Mouse (Mus musculus): ENCODE measurements at regions not wholly inside any gene's neighbourhood (a gene's known extent, or its start where the extent isn't known, plus 50 kb on each side); places are given as distances from the start of the nearest gene placed in this dataset.
"Not testable (repeated sequence)": the region's sequence is repeated elsewhere in the genome, so short reads cannot be mapped to it uniquely, and the experiment has no call there.

DNA sequence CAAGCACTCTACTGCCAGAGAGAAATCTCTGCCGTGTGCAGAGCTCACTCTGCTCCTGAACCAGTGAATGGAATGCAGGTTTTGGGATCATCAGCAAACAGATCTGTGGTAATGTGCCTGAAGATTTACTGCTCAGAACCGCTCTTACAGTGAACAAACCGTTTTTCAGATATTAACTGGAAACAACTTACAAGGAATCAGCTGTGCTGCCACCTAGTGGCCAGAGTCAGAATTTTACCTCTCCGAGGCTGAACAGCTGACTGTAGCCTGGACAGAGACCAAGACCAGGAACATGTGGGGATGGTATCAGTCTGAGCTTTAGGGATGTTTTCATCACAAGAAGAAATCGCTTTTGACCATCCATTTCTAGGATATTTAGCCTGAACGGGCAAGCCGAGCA lies 65.3 kb downstream of the Gm15023 start:
- not testable (repeated sequence) for DNase-seq (ENCODE audit: low spot score)

DNA sequence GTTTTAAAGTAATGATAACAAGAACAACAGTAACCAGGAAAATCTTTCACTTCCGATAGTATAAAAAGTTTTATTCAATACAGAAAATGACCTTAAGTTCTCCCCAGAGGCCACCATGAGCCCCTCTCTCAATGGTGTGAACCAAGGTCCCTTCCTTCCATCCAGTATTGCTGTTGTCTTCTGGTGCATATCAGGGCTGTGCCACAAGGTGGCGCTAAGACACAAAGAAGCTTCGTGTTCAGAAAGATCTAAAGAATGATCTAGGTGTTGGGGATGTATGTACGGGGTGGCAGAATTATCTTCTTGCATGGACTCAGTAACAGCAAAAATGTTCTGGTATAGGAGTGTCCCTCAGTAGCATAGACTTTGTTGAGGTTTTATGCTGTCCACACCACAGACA lies 66.6 kb downstream of the Gm15023 start:
- DNase-seq (ENCODE audit: low spot score): peak; percentile 52

DNA sequence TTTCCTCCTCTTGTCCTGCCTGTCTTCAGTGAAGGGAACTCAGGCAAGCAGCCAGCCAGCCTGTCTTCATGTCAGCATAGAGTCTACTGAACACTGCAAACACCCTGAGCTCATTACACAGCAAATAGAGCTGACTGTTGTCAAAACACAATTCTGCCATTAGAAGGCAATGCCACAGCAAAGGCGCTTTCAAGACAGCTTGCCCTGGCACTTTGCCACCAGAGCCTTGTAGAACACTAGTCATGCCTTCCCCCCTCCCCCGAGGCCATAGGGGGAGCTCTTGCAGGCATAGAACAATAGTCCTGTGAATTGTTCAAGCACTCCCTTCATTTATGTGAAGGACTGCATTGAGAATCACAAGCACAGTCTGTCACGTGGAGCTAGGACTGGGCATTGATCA lies 75.8 kb downstream of the Gm15023 start:
- DNase-seq (ENCODE audit: low spot score): no peak

DNA sequence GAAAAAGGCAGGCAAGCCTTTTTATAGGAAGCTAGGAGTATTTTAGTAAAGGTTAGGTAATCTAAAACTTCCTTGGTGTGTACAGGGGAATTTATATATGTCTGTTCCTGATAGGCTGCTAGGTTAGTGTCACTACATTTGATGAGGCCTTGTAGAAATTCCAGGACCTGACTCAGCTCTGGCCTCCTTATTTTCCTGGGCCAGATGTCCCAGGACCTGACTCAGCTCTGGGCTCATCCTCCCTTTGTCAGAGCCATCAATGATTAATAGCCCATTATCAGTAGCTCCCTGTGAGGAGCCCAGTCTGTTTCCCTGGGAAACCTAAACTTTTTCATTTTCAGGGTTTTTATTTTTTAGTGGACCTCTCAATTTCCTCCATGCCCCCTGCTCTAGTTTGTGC lies 79.3 kb downstream of the Gm15023 start:
- DNase-seq (ENCODE audit: low spot score): no peak

DNA sequence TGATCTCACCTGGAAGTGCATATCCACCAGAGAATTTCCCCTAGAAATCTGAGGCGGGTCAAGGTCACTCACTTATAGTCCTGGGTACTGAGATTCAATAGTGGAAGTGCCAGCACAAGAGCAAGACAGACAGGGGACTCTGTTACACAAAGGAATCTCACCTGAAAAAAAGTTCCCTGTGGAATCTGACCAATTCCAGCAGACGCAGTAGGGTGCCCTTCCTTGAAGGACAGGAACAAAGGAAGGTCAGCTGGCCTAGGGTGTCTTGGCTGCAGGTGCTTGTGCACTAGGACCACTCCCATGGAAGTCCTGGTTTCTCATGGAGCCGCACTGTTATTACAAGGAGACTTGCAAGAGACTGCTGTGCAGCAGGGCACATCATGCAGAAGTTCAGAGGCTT lies 81.2 kb downstream of the Gm15023 start:
- DNase-seq (ENCODE audit: low spot score): no peak

DNA sequence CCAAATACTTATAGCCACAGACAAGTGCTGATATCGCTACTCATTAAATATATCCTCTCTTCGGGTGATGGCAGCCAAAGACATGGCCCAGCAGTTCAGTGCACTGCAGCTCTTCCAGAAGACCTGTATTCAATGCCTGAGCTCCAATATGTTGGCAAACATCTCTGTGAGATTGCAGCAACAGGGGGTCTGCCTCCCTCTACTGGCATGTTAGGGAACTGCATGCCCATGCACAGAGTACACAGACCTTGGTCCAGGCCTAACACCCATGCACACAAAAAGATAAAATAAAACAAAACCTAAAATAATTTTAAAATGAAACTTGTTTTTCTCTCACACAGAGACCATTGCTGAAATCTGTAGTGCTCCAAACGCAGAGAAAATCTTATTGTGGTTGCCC lies 82.1 kb upstream of the Zmat1 start:
- DNase-seq (ENCODE audit: low spot score): peak; percentile 18

DNA sequence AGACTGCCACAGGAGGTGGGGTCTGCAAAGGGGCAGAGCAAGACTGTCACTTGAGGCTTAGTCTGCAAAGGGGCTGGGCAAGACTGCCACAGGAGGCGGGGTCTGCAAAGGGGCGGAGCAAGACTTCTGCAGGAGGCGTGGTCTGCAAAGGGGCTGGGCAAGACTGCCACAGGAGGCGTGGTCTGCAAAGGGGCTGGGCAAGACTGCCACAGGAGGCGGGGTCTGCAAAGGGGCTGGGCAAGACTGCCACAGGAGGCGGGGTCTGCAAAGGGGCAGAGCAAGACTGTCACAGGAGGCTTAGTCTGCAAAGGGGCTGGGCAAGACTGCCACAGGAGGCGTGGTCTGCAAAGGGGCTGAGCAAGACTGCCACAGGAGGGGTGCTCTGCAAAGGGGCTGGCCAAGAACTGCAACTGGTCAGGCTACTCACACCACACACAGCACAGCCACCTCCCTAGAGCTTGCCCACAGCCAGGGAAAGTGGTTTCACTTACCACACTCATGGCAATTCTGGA lies 78.1 kb upstream of the Zmat1 start:
- not testable (repeated sequence) for DNase-seq (ENCODE audit: low spot score)

DNA sequence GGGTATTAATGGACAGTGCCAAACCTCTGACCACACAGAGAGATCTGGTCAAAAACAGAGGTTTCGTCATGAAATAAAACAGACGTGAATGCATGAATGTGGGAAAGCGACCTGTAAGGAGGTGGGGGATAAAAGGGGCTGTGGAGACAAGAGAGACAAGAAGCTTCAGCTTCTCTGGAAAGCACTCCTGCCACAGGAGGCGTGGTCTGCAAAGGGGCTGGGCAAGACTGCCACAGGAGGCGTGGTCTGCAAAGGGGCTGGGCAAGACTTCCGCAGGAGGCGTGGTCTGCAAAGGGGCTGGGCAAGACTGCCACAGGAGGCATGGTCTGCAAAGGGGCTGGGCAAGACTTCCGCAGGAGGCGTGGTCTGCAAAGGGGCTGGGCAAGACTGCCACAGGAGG lies 77.6 kb upstream of the Zmat1 start:
- DNase-seq (ENCODE audit: low spot score): not testable (repeated sequence)

DNA sequence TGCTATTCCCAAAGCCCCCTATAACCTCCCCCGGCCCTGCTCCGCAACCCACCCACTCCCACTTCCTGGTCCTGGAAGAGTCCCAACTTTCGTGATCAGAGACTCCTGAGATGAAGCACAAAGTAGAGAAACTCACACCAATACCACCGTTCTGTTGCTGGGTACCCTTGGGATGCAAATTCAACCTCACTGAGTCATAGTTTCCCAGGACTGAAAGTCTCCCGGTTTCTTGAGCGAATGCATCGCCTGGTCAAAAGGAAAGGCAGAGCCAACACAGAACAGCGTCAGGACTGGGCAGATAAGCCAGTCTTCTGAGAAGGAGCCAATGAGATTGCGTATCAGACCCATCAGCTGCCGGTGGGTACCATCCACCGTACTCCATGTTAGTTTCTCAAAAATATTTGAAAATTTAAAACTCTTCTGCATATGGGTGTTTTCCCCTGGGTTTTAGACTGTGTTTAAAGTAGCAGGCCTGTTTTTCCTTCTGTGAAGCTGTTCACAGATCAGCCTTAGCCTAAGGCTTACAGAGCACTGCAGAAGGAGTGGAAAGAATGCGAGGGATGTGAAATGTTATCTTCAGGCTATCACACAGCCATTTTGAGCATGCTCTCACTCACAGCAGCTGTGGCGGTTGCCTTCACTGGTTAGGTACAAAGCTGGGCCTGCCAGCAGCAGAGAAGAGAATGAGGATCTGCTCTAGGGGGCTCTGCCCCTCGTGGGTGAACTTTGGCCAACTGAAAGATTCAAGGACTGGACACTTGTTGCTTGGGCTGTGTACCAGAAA lies 77.0 kb upstream of the Zmat1 start:
- not testable (repeated sequence) for DNase-seq (ENCODE audit: low spot score)

DNA sequence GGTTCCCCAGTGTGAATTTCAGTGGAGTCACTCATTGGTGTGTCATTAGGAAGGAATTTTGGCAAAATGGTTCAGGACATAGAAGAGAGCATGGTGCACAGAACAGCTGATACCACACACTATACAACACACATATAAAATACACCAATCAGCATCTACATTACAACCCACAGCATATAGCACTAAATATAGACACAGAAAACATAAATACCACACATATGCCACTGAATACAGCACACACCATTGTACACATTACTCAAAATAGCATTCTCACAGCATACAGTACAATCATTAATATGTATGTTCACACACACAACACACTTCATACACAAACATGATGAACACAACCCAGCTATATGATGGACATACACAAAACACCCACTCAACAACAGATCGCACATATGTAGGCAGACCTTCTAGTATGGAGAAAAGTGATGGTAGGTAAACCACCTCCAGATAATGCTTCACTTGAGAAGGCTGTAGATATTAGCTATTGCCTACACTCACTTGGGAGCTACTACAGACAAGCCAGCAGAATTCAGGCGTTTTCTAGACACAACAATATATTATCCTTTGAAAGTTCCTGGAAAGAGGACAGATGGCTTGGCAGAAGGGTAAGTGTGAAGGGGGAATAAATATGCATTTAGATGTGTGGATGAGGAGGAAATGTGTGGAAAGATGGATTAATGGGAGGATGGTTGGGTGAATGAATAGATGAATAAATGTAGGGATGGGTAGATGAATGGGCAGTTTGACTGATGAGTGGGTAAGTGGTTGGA lies 71.6 kb upstream of the Zmat1 start:
- DNase-seq (ENCODE audit: low spot score): no peak

DNA sequence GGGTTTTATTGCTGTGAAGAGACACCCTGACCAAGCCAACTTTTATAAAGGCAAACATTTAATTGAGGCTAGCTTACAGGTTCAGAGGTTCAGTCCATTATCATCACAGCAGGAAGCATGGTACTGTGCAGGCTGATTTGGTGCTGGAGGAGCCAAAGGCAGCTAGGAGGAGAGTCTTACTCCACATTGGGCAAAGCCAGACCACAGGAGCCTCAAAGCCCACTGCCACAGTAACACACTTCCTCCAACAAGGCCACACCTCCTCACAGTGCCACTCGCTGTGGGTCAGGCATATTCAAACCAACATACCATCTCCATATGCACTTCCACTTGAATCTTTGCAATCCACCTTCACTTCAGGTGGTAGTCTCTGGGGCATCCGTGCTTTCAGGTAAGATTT lies 70.4 kb upstream of the Zmat1 start:
- no peak for DNase-seq (ENCODE audit: low spot score)

DNA sequence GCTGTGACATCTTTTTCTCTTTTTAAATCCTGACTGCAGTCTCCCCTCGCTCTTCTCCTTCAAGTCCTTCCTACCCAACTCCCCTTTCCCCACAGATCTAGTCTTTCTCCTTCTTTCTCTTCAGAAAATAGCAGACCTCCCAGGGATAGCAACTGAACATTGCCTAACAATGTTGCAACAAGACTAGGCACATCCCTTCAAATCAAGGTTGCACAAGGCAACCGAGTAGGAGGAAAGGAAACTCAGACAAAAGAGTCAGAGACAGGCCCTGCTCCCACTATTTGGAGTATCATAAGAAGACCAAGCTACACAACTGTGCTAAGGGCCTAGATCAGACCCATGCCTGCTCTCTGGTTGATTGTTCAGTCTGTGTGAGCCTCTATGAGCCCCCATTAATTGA lies 66.9 kb upstream of the Zmat1 start:
- no peak for DNase-seq (ENCODE audit: low spot score)

DNA sequence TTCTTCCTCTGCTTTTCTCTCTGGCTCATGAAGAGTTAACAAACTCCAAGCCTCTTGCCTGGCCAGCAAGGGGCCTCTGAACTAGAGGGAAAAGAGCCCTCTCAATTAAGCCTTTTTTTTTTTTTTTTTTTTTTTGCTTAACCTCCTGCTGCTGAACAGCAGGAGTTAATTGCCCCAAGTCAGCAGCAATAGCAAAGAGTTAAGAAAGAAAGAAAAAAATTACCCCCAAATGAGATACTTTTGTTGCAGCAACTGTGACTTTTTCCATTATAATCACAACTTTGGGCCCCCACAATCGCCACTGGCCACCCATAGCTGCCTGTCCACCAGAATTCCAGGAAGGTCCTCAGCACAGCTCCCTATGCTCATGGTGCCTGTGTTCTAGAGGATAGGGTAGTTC lies 60.4 kb upstream of the Zmat1 start:
- DNase-seq (ENCODE audit: low spot score): no peak

DNA sequence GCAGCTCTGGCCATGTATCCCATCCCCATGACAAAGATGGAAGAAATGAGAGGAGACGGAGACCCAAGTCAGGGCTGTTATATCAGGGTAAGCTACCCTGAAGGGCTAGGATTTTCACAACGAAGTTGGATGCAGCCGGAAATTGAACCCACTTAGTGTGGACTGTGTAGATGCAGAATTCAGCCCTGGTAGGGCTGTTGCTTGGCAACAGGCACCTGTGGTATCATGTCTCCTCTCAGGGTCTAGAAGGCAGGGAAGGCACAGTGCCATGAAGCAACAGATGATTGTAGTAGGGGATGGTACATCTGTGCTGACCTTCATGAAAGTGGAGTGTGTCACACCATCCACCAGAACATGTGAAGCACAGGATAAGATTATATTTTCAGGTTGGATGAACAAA lies 51.2 kb upstream of the Zmat1 start:
- no peak for DNase-seq (ENCODE audit: low spot score)

DNA sequence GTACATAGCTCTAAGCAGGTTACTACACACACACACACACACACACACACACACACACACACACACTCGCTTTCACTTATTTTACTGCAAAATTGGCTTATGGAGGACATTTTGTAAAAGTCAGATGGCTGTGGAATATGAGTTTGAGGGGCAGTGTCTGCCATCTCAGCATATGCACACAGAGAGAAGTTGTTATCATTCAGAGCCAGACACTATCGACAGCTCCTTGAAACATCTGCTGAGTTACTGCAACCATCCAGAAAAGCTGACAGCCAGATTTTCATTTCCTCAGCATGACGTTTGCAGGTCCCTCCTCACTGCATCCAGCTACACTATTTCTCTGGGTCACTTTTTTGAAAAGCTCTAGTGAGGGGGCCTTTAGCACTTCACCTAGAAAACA lies 49.9 kb upstream of the Zmat1 start:
- no peak for DNase-seq (ENCODE audit: low spot score)

All from thymus, postnatal 0 days (tissue).